Mouse (Mus musculus): Measurements from ENCODE around the gene Tbc1d12. TPM values are rescaled to one million over a fixed set of nuclear protein-coding genes. Genes with fewer than 3 reads are reported as not detected.
A peak's percentile ranks its signal among the peaks of the same experiment; 100 is the strongest.

Gene Tbc1d12
- total and polyA plus RNA-seq, 2 experiments from 2014 or later = 6.1 to 26.7 TPM

GRCm38 (mm10) chr19:38818766-38819426 lies 17.5 kb upstream of the Tbc1d12 start, which contains the start of gene Noc3l:
Gene Noc3l (minus strand): TSS chr19:38819237.
- TF ChIP-seq CTCF (IDR thresholded peaks at IDR 0.05; ENCODE audit: low read depth) = peak; percentile 98
- Histone ChIP-seq H3K27me3 (ENCODE audit: insufficient read depth, low read length) (no peaks in the 10 kb centered on the region), H3K9ac (replicated peaks; ENCODE audit: low read length) (peak within 1 kb of the TSS; percentile 60), H3K4me3 (ENCODE audit: low read length) (peak within 1 kb of the TSS; percentile 86), H3K4me2 (ENCODE audit: low read depth, low read length) (peak within 1 kb of the TSS; percentile 76), H3K36me3 (ENCODE audit: insufficient read depth, low read length) (peaks cover 12% of the 10 kb centered on the region; the same call in 1 of the 2 replicates), H3K27ac (peak within 1 kb of the TSS; percentile 65), H3K9me3 (ENCODE audit: low read length) (no peaks in the 10 kb centered on the region), H3K4me1 (ENCODE audit: insufficient read depth, low read length) (no peaks in the 10 kb centered on the region)
- peak; percentile 95 for DNase-seq (ENCODE audit: low spot score)
- ATAC-seq = peak; percentile 99
- WGBS = 2% methylated on average over 38 of the region's 38 CpGs

- peak overlapping the region; percentile 65 for H3K27ac ChIP-seq
- peak; percentile 71 for ATAC-seq
- DNase-seq (ENCODE audit: low spot score) = no peak
- 12% methylated on average over 16 of the region's 16 CpGs for WGBS
- peak overlapping the region; percentile 76 for H3K4me2 ChIP-seq (ENCODE audit: low read depth, low read length)
- H3K4me3 ChIP-seq (ENCODE audit: low read length) = peak overlapping the region; percentile 86
- peaks cover 8% of the 10 kb centered on the region; the same call in 1 of the 2 replicates for H3K36me3 ChIP-seq (ENCODE audit: insufficient read depth, low read length)
- peak overlapping the region; percentile 60 for H3K9ac ChIP-seq (replicated peaks; ENCODE audit: low read length)
- TF ChIP-seq CTCF (IDR thresholded peaks at IDR 0.05; ENCODE audit: low read depth) = no peak
- H3K4me1 ChIP-seq (ENCODE audit: insufficient read depth, low read length) = no peaks in the 10 kb centered on the region
- H3K9me3 ChIP-seq (ENCODE audit: low read length) = no peaks in the 10 kb centered on the region
- no peaks in the 10 kb centered on the region for H3K27me3 ChIP-seq (ENCODE audit: insufficient read depth, low read length)
These were observed 17.0 kb upstream of the Tbc1d12 start for GRCm38 (mm10) chr19:38819427-38819802.

- ATAC-seq (no peak), DNase-seq (ENCODE audit: low spot score) (no peak)
- TF ChIP-seq CTCF (IDR thresholded peaks at IDR 0.05; ENCODE audit: low read depth) = no peak
- H3K9ac ChIP-seq (replicated peaks; ENCODE audit: low read length) = no peak overlapping the region
- no peaks in the 10 kb centered on the region for H3K27me3 ChIP-seq (ENCODE audit: insufficient read depth, low read length)
- H3K4me2 ChIP-seq (ENCODE audit: low read depth, low read length) = no peak overlapping the region
- H3K9me3 ChIP-seq (ENCODE audit: low read length) = no peaks in the 10 kb centered on the region
- H3K4me1 ChIP-seq (ENCODE audit: insufficient read depth, low read length) = no peaks in the 10 kb centered on the region
- H3K4me3 ChIP-seq (ENCODE audit: low read length) = no peak overlapping the region
- WGBS = 90% methylated on average over 4 of the region's 4 CpGs
- no peaks in the 10 kb centered on the region; the same call in 1 of the 2 replicates for H3K36me3 ChIP-seq (ENCODE audit: insufficient read depth, low read length)
- H3K27ac ChIP-seq = no peak overlapping the region
These were observed 16.1 kb upstream of the Tbc1d12 start for GRCm38 (mm10) chr19:38820186-38820804.

GRCm38 (mm10) chr19:38833224-38833623 lies 3.2 kb upstream of the Tbc1d12 start:
- Histone ChIP-seq H3K36me3 (ENCODE audit: insufficient read depth, low read length) (no peaks in the 10 kb centered on the region), H3K4me1 (ENCODE audit: insufficient read depth, low read length) (no peaks in the 10 kb centered on the region), H3K9ac (replicated peaks; ENCODE audit: low read length) (no peak overlapping the region), H3K27me3 (ENCODE audit: insufficient read depth, low read length) (no peaks in the 10 kb centered on the region), H3K27ac (no peak overlapping the region), H3K4me2 (ENCODE audit: low read depth, low read length) (no peak overlapping the region), H3K4me3 (ENCODE audit: low read length) (no peak overlapping the region), H3K9me3 (ENCODE audit: low read length) (no peaks in the 10 kb centered on the region)
- no peak for DNase-seq (ENCODE audit: low spot score)
- WGBS = 76% methylated on average over 1 of the region's 1 CpGs
- TF ChIP-seq CTCF (IDR thresholded peaks at IDR 0.05; ENCODE audit: low read depth) = no peak
- ATAC-seq = no peak

- 20% methylated on average over 10 of the region's 10 CpGs for WGBS
- H3K4me2 ChIP-seq (ENCODE audit: low read depth, low read length) = peak overlapping the region; percentile 62
- H3K27ac ChIP-seq = peak overlapping the region; percentile 95
- H3K36me3 ChIP-seq (ENCODE audit: insufficient read depth, low read length) = no peaks in the 10 kb centered on the region
- H3K4me1 ChIP-seq (ENCODE audit: insufficient read depth, low read length) = peaks cover 5% of the 10 kb centered on the region; the same call in 1 of the 2 replicates
- peak overlapping the region; percentile 91 for H3K9ac ChIP-seq (replicated peaks; ENCODE audit: low read length)
- TF ChIP-seq CTCF (IDR thresholded peaks at IDR 0.05; ENCODE audit: low read depth) = no peak
- H3K27me3 ChIP-seq (ENCODE audit: insufficient read depth, low read length) = no peaks in the 10 kb centered on the region
- ATAC-seq (peak; percentile 30), DNase-seq (ENCODE audit: low spot score) (no peak)
- H3K4me3 ChIP-seq (ENCODE audit: low read length) = peak overlapping the region; percentile 94
- H3K9me3 ChIP-seq (ENCODE audit: low read length) = no peaks in the 10 kb centered on the region
These were observed 318 bp upstream of the Tbc1d12 start for GRCm38 (mm10) chr19:38836084-38836437.

GRCm38 (mm10) chr19:38837171-38837641 lies 827 bp downstream of the Tbc1d12 start:
- peak overlapping the region; percentile 94 for H3K4me3 ChIP-seq (ENCODE audit: low read length)
- no peak for TF ChIP-seq CTCF (IDR thresholded peaks at IDR 0.05; ENCODE audit: low read depth)
- peaks cover 5% of the 10 kb centered on the region; the same call in 1 of the 2 replicates for H3K4me1 ChIP-seq (ENCODE audit: insufficient read depth, low read length)
- H3K4me2 ChIP-seq (ENCODE audit: low read depth, low read length) = peak overlapping the region; percentile 62
- DNase-seq (ENCODE audit: low spot score) (peak; percentile 78), ATAC-seq (peak; percentile 65)
- peak overlapping the region; percentile 91 for H3K9ac ChIP-seq (replicated peaks; ENCODE audit: low read length)
- no peaks in the 10 kb centered on the region for H3K36me3 ChIP-seq (ENCODE audit: insufficient read depth, low read length)
- H3K9me3 ChIP-seq (ENCODE audit: low read length) = no peaks in the 10 kb centered on the region
- H3K27ac ChIP-seq = peak overlapping the region; percentile 95
- under 1% methylated on average over 51 of the region's 54 CpGs for WGBS
- no peaks in the 10 kb centered on the region for H3K27me3 ChIP-seq (ENCODE audit: insufficient read depth, low read length)

Measured in hindbrain, postnatal 0 days (tissue).